Mouse (Mus musculus) WW6 (cell line): ENCODE measurements around the gene Wnt5b.
"Not testable (repeated sequence)": the region's sequence is repeated elsewhere in the genome, so short reads cannot be mapped to it uniquely, and the experiment has no call there.

ENCODE experiments used
- DNase-seq: peaks from one replicate; pipeline ENCODE4 v3.0.0-alpha.2; 2013; ENCODE audit warnings: low read depth, low spot score

The Wnt5b gene

DNA sequence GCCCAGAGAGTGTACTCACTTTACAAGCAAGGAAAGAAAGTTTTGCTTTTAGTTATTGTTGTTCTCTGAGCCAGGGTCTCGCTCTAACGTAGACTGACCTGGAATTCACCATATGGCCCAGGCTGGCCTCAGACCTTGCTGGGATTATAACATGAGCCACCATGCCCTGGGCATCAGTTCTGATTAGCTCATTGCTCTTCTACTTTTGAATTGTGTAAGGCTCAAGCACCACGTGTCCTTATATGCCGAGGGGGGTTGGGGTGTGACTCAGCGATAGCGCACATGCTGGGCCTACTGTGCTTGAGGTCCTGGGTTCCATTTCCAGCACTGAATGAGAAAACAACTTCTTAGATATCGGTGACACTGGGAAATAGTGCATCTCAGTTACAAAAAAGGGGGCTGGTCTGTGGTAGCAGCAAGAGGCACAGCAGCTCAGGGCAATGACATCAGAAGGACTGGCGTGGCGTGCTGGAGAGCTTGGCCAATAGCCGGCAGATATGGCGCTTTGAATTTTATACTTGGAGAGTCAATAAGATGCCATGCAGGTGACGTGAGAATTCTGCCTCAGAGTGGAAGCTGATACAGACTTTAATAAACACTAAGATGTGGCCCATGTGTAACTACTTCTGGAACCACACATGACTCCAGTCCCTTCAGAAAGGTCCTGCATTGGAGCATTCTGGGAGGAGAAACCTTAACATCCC is 57.6 kb downstream of the Wnt5b start:
- DNase-seq, result no peak

DNA sequence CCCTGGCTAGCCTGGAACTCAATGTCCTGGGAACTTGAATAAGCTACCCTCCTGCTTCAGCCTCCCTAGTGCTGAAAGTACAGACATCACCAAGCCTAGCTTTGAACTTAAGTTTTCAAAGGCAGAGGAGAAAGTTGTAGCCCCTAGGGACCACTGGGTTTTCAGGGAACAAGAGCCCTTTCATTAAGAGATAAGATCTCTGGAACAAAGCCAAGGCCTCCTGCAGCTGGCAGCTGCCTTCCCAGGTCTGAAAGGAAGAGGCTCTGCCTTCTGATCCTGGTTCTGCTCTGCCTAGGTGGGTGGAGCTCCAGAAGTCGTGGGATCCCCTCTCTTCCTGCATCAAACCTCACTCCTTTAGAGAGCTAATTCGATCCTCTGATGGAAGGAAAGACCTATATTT is 58.7 kb downstream of the Wnt5b start:
- DNase-seq, result no peak

DNA sequence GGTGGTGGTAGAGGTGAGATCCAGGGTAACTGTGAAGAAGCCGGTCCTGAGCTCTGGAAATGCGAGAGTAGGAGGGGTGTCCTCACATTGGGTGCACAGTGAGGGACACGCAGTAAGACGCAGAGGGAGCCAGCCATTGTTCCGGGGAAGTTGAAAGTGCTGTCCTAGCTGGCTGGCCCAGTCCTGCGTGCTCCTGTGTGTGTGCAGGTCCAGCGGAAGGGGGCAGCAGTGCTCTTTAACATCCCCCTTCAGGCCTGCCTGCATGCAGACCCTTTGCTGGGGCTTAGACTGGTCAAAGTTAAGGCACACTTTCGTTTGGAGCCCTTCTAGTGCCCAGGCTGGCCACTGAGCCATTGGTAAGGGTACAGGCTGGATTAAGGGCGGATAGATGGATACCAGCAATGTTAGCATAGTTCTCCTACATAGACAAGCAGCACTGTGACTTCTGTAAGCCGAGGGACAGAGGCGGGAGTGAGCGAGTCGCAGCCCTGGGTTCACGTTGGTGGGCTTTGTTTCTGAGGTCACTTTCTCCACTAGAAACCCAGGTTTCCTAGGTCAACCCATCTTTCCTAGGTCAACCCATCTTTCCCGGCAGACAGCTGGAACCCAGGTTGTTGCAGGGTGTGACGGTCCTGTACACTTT is 61.1 kb downstream of the Wnt5b start:
- DNase-seq, result no peak

DNA sequence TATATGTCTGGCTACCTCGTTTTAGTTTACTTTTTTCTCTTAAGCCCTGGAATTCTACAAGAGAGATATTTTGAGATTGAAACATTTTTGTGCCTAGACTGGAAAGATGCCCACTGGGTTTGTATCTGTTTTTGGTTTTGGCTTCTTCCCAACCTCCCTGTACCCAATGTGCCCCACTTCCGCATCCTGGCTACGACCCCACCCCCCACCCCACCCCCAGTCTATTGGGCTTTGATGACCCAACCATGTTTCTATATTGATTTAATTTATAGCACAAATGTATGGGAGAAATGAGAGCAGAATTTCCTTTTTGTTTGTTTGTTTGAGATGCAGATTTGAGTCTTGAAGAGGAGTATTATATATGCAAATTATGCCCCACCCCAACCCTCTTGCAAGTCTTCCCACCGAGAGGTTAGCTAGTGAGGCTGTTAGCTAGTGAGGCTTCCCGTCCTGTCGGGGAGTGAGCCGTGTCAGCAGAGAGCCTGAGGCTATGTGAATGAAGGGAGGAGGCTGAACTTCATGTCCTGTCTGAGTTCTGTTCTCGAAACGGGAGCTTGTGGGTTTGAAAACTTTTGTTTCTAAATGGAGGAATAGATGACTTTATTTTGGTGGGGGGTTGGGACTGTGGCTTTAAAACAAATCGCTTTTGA is 62.3 kb downstream of the Wnt5b start:
- not testable (repeated sequence) for DNase-seq

DNA sequence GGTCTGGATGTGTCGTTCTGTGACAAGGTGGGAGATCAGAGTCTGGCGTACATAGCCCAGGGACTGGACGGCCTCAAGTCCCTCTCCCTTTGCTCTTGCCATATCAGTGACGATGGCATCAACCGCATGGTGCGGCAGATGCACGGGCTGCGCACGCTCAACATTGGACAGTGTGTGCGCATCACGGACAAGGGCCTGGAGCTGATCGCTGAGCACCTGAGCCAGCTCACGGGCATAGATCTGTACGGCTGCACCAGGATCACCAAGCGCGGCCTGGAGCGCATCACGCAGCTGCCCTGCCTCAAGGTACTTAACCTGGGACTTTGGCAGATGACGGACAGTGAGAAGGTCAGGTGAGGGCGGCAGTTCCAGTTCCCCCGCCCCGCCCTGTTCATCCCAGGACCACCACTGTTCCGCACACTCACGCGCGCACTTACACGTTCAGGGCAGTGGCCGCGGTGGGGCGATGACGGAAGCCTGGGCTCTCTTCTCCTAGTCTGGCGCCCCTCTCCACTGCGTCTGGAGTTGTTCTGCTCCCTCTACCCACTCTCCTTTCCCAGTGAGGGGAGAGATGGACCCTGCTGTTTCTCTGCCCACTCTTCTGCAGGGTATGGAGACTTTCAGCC is 63.3 kb downstream of the Wnt5b start:
- DNase-seq, result no peak

DNA sequence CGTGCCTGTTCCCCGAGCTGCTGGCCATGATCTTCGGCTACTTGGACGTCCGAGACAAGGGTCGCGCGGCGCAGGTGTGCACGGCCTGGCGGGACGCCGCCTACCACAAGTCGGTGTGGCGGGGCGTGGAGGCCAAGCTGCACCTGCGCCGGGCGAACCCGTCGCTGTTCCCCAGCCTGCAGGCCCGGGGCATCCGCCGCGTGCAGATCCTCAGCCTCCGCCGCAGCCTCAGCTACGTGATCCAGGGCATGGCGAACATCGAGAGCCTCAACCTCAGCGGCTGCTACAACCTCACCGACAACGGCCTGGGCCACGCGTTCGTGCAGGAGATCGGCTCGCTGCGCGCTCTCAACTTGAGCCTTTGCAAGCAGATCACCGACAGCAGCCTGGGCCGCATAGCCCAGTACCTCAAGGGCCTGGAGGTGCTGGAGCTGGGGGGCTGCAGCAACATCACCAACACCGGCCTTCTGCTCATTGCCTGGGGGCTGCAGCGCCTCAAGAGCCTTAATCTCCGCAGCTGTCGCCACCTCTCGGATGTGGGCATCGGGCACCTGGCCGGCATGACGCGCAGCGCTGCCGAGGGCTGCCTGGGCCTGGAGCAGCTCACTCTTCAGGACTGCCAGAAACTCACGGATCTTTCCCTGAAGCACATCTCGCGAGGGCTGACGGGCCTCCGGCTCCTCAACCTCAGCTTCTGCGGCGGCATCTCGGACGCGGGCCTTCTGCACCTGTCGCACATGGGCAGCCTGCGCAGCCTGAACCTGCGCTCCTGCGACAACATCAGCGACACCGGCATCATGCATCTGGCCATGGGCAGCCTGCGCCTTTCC is 64.1 kb downstream of the Wnt5b start:
- no peak for DNase-seq

DNA sequence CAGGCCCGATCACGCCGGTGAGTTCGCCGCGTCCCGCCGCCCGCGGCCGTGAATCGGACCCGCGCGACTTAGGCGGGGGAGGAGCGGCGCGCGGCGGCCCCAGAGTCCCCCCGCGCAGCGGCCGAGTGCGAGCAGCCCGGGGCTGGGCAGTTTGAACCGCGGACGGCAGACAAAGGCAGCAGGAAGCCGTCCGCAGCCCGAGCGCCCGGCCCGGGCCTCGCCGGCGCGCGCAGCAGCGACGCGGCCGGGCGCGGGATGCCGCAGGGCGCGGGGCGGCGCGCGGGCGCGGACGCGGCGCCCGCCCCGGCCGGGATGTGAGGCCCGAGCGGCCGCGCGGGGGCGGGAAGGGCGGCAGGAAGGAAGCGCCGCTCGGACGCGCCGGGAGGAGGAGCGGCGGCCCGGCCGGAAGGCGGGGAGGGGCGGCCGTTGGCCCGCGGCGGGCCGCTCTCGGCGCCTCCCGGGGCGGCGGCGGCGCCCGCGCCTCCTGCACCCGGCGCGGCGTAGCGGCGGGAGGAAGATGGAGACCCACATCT is 64.7 kb downstream of the Wnt5b start, which contains the start of gene Fbxl14:
Gene Fbxl14, plus strand, starts transcription at position 326 of the 533 bp plus-strand sequence.
- DNase-seq, result no peak

DNA sequence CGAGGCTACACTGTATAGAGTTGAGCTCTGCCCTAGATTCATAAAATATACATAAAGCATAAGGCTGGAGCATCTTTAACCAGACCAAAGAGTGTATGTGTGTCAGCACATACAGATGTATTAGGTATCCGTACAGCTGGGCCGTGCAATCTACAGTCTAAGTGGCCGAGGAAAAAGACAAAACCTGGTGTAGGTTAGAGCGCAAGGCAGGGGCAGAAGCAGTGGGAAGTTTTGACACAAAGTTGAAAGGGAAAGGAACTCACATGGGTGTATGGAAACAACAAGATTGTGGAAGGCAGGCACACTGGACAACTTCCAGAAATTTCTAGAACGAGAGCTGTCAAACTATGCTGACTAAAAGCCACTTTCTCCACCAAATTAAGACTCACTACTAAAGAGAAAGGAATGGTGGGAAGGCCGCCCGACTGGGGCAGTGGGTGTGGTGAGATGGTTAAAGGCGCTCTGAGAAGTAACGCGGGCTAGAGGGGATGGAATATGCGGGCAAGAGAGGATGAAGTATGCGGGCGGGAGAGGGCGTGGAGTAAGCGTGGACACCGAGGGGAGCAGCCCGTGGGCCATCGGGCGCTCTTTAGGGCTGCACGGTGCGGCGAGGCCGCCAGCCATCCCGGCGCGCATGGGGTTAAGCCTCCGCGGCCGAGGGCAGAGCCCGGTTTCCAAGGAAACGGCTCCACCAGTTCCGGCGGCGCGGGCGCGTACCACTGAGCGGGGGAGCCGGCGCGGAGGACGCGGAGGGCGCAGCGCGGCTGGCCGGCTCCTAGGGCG is 65.4 kb downstream of the Wnt5b start:
- no peak for DNase-seq

DNA sequence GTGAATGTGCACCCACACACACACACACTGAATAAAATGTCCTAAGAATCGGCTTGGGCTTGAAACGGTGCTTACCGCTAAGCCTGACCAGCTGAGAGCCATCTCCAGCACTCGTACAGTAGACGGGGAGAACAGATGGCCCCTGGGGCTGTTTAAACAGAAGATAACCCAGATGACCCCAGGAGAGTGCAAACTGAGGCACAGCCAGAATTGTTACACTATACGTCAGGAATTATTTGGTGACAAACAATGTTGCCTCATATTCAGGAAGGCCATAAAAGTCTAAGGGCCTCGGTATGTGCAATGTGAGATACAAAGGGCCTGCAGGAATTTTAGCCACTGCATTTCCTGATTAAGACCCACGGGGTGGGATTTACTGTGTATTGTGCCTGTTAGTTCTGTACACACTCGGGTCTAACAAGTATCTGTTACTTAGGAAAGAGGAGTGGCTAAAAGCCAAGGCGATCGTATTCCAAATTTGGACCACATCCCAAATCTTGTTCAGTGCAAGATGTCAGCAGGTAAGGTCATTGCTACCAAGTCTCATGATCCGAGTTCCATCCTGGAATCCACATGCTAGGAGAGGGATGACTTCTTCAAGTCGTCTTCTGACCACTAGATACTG is 66.3 kb downstream of the Wnt5b start:
- no peak for DNase-seq

DNA sequence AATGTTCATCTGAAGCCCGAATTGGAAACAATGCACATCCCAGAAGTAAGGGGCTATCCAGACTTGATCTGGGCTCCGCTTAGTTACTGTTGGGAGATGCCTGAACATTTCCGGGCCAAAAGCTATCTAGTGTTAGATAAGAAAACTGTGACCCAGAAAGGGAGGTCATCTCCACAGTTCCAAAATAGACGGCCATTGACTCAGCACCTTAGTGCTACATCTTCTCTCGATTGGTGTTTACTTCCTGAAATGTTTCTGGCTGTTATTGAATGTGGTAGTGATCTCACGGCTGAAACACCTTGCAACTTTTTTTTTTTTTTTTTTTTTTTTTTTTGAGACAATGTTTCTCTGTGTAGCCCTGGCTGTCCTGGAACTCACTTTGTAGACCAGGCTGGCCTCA is 68.2 kb downstream of the Wnt5b start:
- no peak for DNase-seq

DNA sequence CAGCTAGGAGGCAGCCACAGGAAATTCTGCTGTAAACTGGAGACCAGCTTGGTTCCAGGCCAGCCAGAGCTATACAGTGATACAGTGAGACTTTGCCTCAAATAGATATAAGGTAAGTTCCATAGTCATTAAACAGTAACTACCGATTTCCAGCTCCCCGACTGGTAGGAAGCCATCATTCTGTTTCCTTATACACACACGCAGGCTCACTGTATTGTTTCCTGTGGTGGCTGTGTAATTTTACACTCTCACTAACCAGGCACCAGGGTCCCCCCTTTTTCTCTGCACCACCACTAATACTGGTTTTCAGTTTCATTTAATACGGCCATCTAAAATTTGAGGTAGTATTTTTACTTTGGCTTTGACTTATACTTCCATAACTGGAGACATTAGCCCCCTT is 70.2 kb downstream of the Wnt5b start:
- DNase-seq, result no peak

DNA sequence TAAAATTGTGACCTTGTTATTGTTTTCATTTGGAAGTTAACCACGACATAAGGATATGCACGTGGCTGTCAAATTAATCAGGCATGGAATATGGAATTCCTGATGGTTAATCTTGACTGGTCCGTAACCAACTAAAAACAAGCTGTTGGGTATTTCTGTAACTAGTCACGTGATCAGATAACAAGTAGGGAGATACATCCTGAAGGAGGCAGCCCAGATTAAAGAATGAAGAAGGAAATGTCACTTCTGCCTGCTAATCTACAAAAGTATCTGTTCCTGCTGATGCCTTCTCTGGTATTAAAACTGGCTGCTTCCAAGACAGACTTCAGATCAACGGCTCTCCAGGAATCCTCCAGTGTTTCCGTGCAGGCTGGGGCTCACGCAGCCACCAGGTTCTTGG is 70.7 kb downstream of the Wnt5b start:
- no peak for DNase-seq

DNA sequence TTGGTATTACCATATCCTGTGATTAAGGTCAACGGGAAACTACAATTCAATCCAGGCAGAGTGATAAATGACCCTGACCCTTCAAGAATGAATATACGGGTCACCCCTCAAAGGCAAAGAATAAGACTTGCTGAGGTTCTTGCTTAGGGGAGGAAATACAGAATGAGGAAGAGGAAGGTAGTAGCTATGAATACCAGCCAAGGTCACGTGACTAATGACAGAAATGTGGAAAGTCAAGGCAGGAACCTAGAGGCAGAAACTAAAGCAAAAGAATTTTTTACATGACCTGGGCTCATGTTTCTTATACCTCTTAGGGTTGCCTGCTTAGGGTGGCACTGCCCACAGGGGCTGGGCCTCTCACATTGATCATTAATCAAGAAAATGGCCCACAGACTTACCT is 71.4 kb downstream of the Wnt5b start:
- DNase-seq, result no peak

DNA sequence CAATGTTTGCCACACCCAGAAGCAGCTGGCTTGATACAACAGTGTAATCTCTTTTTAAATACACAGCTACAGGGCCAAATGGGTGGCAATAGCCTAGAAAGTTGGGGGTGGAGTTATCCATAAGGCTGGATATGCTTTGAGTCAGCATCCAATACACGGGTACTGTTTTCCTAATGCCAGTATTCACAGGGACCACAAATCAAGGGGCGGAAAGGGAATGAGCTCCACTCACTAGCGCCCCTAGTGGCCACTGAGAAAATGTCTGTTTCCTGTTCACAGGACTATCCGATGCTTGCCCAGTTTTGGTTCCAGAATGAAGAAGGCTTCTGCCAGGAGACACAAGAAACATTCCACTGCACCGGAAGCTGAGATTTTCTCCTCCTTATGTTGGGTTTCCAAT is 72.0 kb downstream of the Wnt5b start:
- DNase-seq, result no peak

DNA sequence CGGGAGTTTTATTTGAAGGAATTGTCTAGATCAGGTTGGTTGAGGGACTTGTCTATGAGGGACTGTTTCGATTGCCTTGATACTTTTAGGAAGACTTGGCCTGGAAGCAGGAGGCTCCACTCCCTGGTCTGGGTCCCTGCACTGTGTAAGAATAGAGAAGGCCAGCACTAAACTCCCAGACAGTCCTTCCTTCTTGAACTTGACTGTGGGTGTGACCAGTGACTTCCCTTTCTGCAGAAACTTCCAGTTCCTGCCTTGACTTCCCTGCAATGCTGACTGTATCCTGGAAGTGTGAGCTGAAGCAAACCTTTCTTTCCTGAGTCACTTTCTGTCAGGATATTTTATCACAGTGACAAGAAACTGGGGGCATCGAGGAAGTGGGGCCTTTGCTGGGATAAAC is 73.4 kb downstream of the Wnt5b start:
- DNase-seq, result no peak

DNA sequence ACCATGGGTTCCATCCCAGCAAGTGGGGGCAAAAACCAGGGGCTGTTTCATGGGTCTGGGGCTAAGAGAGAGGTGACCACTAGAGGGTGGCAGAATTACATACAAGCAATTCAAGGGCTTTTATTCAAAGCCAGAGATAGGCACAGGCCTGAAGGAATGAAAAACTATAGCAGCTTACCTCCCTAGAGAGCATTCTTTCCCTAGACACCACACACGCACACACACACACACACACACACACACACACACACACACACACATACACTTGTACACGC is 76.4 kb downstream of the Wnt5b start:
- no peak for DNase-seq

DNA sequence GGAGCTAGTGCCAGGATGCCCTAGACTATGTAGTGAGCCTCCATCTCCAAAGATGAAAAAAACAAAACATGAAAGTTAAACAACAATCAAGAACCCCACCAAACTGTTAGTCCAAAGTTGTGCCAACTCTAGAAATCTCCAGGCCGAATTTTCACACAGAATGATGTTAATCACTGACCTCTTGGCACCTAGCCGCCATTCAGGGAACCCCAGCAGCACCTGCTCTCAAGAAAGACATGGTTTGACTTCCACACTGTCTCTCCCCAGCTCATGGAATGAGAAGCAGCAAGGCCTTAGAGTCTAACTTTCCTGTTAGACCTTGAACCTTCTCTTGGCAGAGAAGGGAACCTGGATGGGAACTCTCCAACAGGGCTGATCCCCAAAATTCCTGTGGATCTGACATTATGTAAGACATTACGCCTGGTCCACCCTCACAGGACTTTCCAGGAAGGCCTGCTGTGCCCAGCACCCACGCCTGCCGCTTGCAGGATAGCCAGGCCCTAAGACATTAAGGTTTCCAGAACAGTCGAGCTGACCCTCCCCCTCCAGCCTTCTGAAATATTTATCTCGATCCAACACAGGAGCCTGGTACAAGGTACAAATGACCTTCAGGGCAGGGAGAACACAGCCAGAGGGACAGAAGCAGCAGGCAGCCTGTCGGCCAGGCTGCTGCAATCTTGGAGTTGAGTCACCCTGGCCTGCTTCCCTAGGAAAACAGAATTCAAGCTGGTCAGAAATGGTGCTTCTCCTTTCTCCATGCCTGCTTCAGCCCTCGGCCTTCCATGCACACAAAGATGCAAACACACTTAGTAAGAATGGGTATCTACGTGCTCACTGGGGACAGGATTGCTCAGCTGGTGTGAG is 77.0 kb downstream of the Wnt5b start:
- no peak for DNase-seq

DNA sequence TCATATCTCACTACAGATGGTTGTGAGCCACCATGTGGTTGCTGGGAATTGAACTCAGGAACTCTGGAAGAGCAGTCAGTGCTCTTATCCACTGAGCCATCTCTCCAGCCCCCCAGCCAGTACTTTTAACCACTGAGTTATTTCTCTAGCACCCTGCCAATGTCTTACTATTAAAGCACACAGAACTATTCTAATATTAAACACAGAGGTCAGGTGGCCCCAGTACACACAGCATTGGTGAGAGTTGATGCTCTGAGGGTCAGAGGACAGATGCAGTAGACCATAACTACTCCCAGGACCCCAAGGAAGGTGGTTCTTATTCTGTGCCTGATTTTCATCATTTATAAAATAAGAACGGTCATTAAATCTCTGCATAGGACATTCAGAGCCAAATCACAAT is 78.0 kb downstream of the Wnt5b start:
- DNase-seq, result no peak

DNA sequence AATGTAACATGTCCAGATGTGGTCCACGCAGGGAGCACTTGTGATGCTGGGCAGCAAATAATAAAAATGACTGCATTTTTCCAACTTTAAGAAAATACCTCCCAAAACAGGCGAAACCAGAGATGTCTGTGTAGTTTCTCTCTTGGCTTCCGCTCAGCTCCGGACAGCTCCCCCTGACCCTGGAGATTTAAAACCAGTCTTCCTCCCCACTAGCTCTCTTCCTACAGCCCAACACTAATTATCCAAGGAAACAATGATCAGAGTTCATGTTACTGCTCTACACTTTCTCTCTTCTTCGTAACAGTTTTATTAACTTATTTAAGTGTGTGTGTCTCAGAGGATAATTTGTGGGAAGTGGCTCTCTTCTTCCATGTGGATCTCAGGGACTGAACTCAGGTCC is 83.8 kb downstream of the Wnt5b start:
- DNase-seq, result no peak

DNA sequence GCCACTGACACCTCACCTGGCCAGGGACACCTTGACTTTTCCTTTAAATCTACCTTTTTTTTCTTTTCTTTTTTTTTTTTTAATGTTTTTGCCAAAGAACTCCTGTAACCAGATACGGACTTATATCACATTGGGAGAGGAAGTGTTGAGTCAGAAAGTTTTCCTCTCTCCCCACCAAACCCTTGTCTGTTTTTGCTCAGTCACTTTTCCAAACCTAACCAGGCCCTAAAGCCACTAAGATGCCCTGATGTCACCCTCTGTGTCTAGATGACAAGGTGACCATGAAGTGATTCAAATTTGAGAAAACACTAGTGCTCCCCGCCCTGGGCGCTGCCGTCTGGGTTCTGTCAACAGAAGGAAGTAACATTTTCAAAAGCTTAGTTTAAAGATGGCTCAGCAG is 85.1 kb downstream of the Wnt5b start:
- no peak for DNase-seq
